Mouse (Mus musculus) kidney, embryonic 16.5 days (tissue): ENCODE measurements at regions not wholly inside any gene's neighbourhood (a gene's known extent, or its start where the extent isn't known, plus 50 kb on each side); places are given as distances from the start of the nearest gene placed in this dataset.
A peak's percentile ranks its signal among the peaks of the same experiment; 100 is the strongest.

ENCODE experiments used
- ATAC-seq: fragments of 200-750 bp; cut with Nextera tagmentation; 2 replicates; pipeline ENCODE4 v1.8.0; 2017; ENCODE audit warnings: moderate TSS enrichment; ENCODE audit not compliant: low FRiP score, low TSS enrichment
- H3K27ac ChIP-seq: fragments of 300-500 bp; sonication (generic); 2 replicates; pipeline ENCODE4 v1.5.1; 2014; ENCODE audit warnings: low read length
- H3K27me3 ChIP-seq: fragments of 300-500 bp; sonication (generic); 2 replicates; pipeline ENCODE4 v1.6.1; 2014; ENCODE audit warnings: low read length, control low read depth, mixed read lengths; ENCODE audit not compliant: insufficient read depth
- H3K36me3 ChIP-seq: fragments of 300-500 bp; sonication (generic); 2 replicates; pipeline ENCODE4 v1.6.1; 2014; ENCODE audit warnings: low read length, control low read depth, mixed read lengths; ENCODE audit not compliant: insufficient read depth
- H3K4me1 ChIP-seq: fragments of 300-500 bp; sonication (generic); 2 replicates; pipeline ENCODE4 v1.6.1; 2014; ENCODE audit warnings: low read length, control low read depth, mixed read lengths; ENCODE audit not compliant: insufficient read depth
- H3K4me2 ChIP-seq: fragments of 300-500 bp; sonication (generic); replicated peaks from 2 replicates; pipeline ENCODE4 v1.6.1; 2014; ENCODE audit warnings: low read depth, low read length
- H3K4me3 ChIP-seq: fragments of 300-500 bp; sonication (generic); 2 replicates; pipeline ENCODE4 v1.5.1; 2014; ENCODE audit warnings: mild to moderate bottlenecking, low read length
- H3K9ac ChIP-seq: fragments of 300-500 bp; sonication (generic); replicated peaks from 2 replicates; pipeline ENCODE4 v1.6.1; 2014; ENCODE audit warnings: low read length
- H3K9me3 ChIP-seq: fragments of 300-500 bp; sonication (generic); 2 replicates; pipeline ENCODE4 v1.6.1; 2016; ENCODE audit warnings: low read length, control low read depth
- WGBS: fragments of 180-500 bp; shearing (Covaris S2); extraction: QIAGEN DNeasy Blood & Tissue Kit; methylation state at CpG from one replicate; pipeline ENCODE4 v1.1.7; 2014; 5-methylcytosine and 5-hydroxymethylcytosine counted together

DNA sequence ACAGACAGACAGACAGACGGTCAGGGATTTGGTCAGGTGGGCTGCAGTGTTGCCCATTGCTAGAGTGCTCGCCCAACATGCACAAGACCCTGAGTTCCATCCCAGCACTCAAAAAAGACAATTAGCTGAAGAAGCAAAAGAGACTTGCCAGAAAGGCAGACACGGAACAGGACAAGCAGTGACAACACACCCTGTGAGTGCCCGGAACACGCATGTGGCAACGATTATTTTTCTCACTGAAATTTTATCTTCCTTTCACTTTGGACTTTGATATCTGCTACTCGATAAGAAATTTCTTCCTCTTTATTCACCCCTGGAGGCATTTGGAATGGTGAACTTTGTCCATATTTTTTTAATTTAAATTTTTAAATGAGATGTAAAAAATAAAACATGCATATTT lies 127.4 kb upstream of the 4930412O13Rik start:
- H3K9ac ChIP-seq = no peak overlapping the region
- H3K9me3 ChIP-seq = no peaks in the 10 kb centered on the region
- H3K27me3 ChIP-seq = no peaks in the 10 kb centered on the region
- H3K27ac ChIP-seq = no peak overlapping the region
- H3K36me3 ChIP-seq = no peaks in the 10 kb centered on the region
- H3K4me2 ChIP-seq = no peak overlapping the region
- no peak for ATAC-seq
- H3K4me1 ChIP-seq = no peaks in the 10 kb centered on the region
- no peak overlapping the region for H3K4me3 ChIP-seq
- WGBS = 81% methylated on average over 7 of the region's 7 CpGs

- H3K4me1 ChIP-seq = no peaks in the 10 kb centered on the region
- no peak overlapping the region for H3K4me3 ChIP-seq
- H3K36me3 ChIP-seq = no peaks in the 10 kb centered on the region
- H3K27me3 ChIP-seq = no peaks in the 10 kb centered on the region
- H3K9me3 ChIP-seq = no peaks in the 10 kb centered on the region
- H3K27ac ChIP-seq = no peak overlapping the region
- WGBS = 20% methylated on average over 6 of the region's 6 CpGs
- H3K9ac ChIP-seq = no peak overlapping the region
- no peak overlapping the region for H3K4me2 ChIP-seq
- ATAC-seq = no peak
Measured at GRCm38 (mm10) chr2:9754153-9754552, 126.9 kb upstream of the 4930412O13Rik start.

DNA sequence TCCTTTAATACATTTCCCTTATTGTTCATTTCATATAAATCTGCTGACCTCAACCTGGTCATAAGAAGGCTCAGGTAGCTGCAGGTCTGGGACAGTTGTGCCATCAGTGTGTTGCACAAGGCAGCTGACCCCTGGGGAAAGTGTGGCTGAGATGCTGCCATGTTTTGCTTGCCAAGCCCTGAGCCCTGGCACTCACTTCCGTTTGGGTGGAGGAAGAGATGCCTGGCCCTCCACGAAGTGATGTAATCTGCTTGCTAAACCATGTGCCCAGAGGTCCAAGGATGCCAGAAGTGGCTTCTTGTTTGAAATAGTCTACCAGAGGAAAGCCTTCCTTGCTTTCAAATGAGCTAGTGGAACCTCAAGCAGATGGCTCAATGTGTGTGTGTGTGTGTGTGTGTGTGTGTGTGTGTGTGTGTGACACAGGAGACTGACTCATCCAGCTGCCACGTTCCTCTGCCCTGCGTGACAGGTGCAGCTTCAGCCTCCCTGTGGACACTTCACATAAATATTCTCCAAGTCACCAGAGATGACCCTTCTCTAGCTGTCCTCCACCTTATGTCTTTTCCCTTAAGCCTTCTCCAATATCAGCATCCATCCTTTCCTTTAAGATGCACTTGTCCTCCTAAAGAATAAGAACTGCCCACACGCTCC lies 123.2 kb upstream of the 4930412O13Rik start:
- WGBS = 68% methylated on average over 5 of the region's 5 CpGs
- Histone ChIP-seq H3K4me3 (no peak overlapping the region), H3K27me3 (no peaks in the 10 kb centered on the region), H3K9me3 (no peaks in the 10 kb centered on the region), H3K4me1 (no peaks in the 10 kb centered on the region), H3K4me2 (no peak overlapping the region), H3K36me3 (no peaks in the 10 kb centered on the region), H3K27ac (no peak overlapping the region), H3K9ac (no peak overlapping the region)
- no peak for ATAC-seq

DNA sequence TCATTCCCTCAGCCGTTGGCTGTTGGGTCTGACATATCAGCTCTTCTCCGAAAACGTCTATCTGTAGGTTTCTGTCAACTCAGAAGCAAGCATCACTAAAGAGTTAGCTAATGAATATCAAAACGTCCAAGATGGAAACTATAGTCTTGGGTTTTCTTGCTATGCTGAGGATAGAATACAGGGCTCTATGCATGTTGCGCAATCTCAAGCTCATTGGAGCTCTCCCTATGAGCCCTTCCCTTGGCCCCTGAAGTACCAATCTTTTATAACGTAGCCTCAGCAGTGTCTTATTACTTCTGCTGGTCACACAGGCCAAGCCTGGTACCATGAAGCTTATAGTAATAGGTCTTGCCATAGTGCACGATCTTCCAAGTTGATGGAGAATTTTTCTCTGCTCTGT lies 122.1 kb upstream of the 4930412O13Rik start:
- no peaks in the 10 kb centered on the region for H3K36me3 ChIP-seq
- no peaks in the 10 kb centered on the region for H3K9me3 ChIP-seq
- H3K4me3 ChIP-seq = no peak overlapping the region
- 86% methylated on average over 7 of the region's 7 CpGs for WGBS
- H3K4me1 ChIP-seq = no peaks in the 10 kb centered on the region
- no peak overlapping the region for H3K9ac ChIP-seq
- no peak overlapping the region for H3K27ac ChIP-seq
- ATAC-seq = no peak
- H3K4me2 ChIP-seq = no peak overlapping the region
- H3K27me3 ChIP-seq = no peaks in the 10 kb centered on the region

- Histone ChIP-seq H3K36me3 (no peaks in the 10 kb centered on the region), H3K27ac (no peak overlapping the region), H3K4me3 (no peak overlapping the region), H3K27me3 (no peaks in the 10 kb centered on the region), H3K4me2 (no peak overlapping the region), H3K9ac (no peak overlapping the region), H3K9me3 (no peaks in the 10 kb centered on the region), H3K4me1 (no peaks in the 10 kb centered on the region)
- WGBS = 86% methylated on average over 7 of the region's 7 CpGs
- ATAC-seq = no peak
Measured at GRCm38 (mm10) chr2:9759389-9760104, 121.5 kb upstream of the 4930412O13Rik start.

- H3K4me1 ChIP-seq = no peaks in the 10 kb centered on the region
- no peak overlapping the region for H3K4me3 ChIP-seq
- no peaks in the 10 kb centered on the region for H3K27me3 ChIP-seq
- no peaks in the 10 kb centered on the region for H3K9me3 ChIP-seq
- no peak overlapping the region for H3K9ac ChIP-seq
- ATAC-seq = 0 out of 2 replicates have a peak, but pooled peaks have one; percentile 27
- no peaks in the 10 kb centered on the region for H3K36me3 ChIP-seq
- 53% methylated on average over 2 of the region's 2 CpGs for WGBS
- H3K4me2 ChIP-seq = no peak overlapping the region
- H3K27ac ChIP-seq = no peak overlapping the region
Measured at GRCm38 (mm10) chr2:9780159-9780558, 100.9 kb upstream of the 4930412O13Rik start.

GRCm38 (mm10) chr2:9782698-9783097 lies 98.4 kb upstream of the 4930412O13Rik start:
- H3K9me3 ChIP-seq = no peaks in the 10 kb centered on the region
- peak; percentile 51; the same call in 1 of the 2 replicates for ATAC-seq
- H3K9ac ChIP-seq = no peak overlapping the region
- 70% methylated on average over 3 of the region's 3 CpGs for WGBS
- no peaks in the 10 kb centered on the region for H3K4me1 ChIP-seq
- H3K27ac ChIP-seq = no peak overlapping the region
- H3K4me2 ChIP-seq = no peak overlapping the region
- H3K4me3 ChIP-seq = no peak overlapping the region
- no peaks in the 10 kb centered on the region for H3K36me3 ChIP-seq
- no peaks in the 10 kb centered on the region for H3K27me3 ChIP-seq

GRCm38 (mm10) chr2:9791970-9792369 lies 89.1 kb upstream of the 4930412O13Rik start:
- H3K9me3 ChIP-seq = no peaks in the 10 kb centered on the region
- no peaks in the 10 kb centered on the region for H3K27me3 ChIP-seq
- H3K36me3 ChIP-seq = no peaks in the 10 kb centered on the region
- no peak overlapping the region for H3K9ac ChIP-seq
- no peak overlapping the region for H3K27ac ChIP-seq
- WGBS = 85% methylated on average over 1 of the region's 1 CpGs
- no peak overlapping the region for H3K4me2 ChIP-seq
- H3K4me3 ChIP-seq = no peak overlapping the region
- no peaks in the 10 kb centered on the region for H3K4me1 ChIP-seq
- no peak for ATAC-seq

GRCm38 (mm10) chr2:9792381-9792780 lies 88.7 kb upstream of the 4930412O13Rik start:
- WGBS = 88% methylated on average over 1 of the region's 1 CpGs
- Histone ChIP-seq H3K4me3 (no peak overlapping the region), H3K4me2 (no peak overlapping the region), H3K27me3 (no peaks in the 10 kb centered on the region), H3K9me3 (no peaks in the 10 kb centered on the region), H3K4me1 (no peaks in the 10 kb centered on the region), H3K36me3 (no peaks in the 10 kb centered on the region), H3K9ac (no peak overlapping the region), H3K27ac (no peak overlapping the region)
- no peak for ATAC-seq

- no peak overlapping the region for H3K9ac ChIP-seq
- H3K4me3 ChIP-seq = no peak overlapping the region
- H3K4me2 ChIP-seq = no peak overlapping the region
- no peaks in the 10 kb centered on the region for H3K9me3 ChIP-seq
- H3K4me1 ChIP-seq = no peaks in the 10 kb centered on the region
- no peak for ATAC-seq
- WGBS = 50% methylated on average over 4 of the region's 4 CpGs
- H3K36me3 ChIP-seq = no peaks in the 10 kb centered on the region
- H3K27ac ChIP-seq = no peak overlapping the region
- no peaks in the 10 kb centered on the region for H3K27me3 ChIP-seq
Measured at GRCm38 (mm10) chr2:9795401-9795800, 85.7 kb upstream of the 4930412O13Rik start.
